Mouse (Mus musculus): Measurements from ENCODE around the gene Tmem230. TPM values are rescaled to one million over a fixed set of nuclear protein-coding genes. Genes with fewer than 3 reads are reported as not detected.
"Not testable (repeated sequence)": the region's sequence is repeated elsewhere in the genome, so short reads cannot be mapped to it uniquely, and the experiment has no call there.

Tmem230 gene
- polyA plus RNA-seq, 1 experiment, result 1.9 TPM

GRCm38 (mm10) chr2:132262175-132262574 is 14.6 kb upstream of the Tmem230 start:
- H3K27me3 ChIP-seq (ENCODE audit: control insufficient read depth), result no peaks in the 10 kb centered on the region
- H3K9me3 ChIP-seq (ENCODE audit: control insufficient read depth, low read length), result no peaks in the 10 kb centered on the region
- peak overlapping the region; percentile 97 for H3K4me3 ChIP-seq (replicated peaks)
- TF ChIP-seq GATA1 (IDR thresholded peaks at IDR 0.05; ENCODE audit: low read length) (no peak), TAL1 (IDR thresholded peaks at IDR 0.05; ENCODE audit: low read length) (no peak)
- H3K36me3 ChIP-seq (ENCODE audit: control insufficient read depth), result peaks cover 15% of the 10 kb centered on the region
- peaks cover 43% of the 10 kb centered on the region for H3K4me1 ChIP-seq (ENCODE audit: control insufficient read depth)

GRCm38 (mm10) chr2:132260601-132261000 is 13.0 kb upstream of the Tmem230 start:
- no peak overlapping the region for H3K4me3 ChIP-seq (replicated peaks)
- H3K4me1 ChIP-seq (ENCODE audit: control insufficient read depth), result peaks cover 46% of the 10 kb centered on the region
- H3K9me3 ChIP-seq (ENCODE audit: control insufficient read depth, low read length), result no peaks in the 10 kb centered on the region
- TF ChIP-seq TAL1 (IDR thresholded peaks at IDR 0.05; ENCODE audit: low read length), result no peak
- H3K27me3 ChIP-seq (ENCODE audit: control insufficient read depth), result no peaks in the 10 kb centered on the region
- H3K36me3 ChIP-seq (ENCODE audit: control insufficient read depth), result peaks cover 23% of the 10 kb centered on the region

- H3K4me1 ChIP-seq (ENCODE audit: control insufficient read depth), result peaks cover 34% of the 10 kb centered on the region
- no peak overlapping the region for H3K4me3 ChIP-seq (replicated peaks)
- TF ChIP-seq GATA1 (IDR thresholded peaks at IDR 0.05; ENCODE audit: low read length) (no peak), TAL1 (IDR thresholded peaks at IDR 0.05; ENCODE audit: low read length) (no peak)
- no peaks in the 10 kb centered on the region for H3K9me3 ChIP-seq (ENCODE audit: control insufficient read depth, low read length)
- H3K27me3 ChIP-seq (ENCODE audit: control insufficient read depth), result no peaks in the 10 kb centered on the region
- H3K36me3 ChIP-seq (ENCODE audit: control insufficient read depth), result peaks cover 29% of the 10 kb centered on the region
Observed at GRCm38 (mm10) chr2:132257350-132258068, 9.9 kb upstream of the Tmem230 start.

GRCm38 (mm10) chr2:132253603-132254002 is 6.0 kb upstream of the Tmem230 start:
- TF ChIP-seq TAL1 (IDR thresholded peaks at IDR 0.05; ENCODE audit: low read length) (no peak), GATA1 (IDR thresholded peaks at IDR 0.05; ENCODE audit: low read length) (no peak)
- Histone ChIP-seq H3K4me1 (ENCODE audit: control insufficient read depth) (peaks cover 40% of the 10 kb centered on the region), H3K36me3 (ENCODE audit: control insufficient read depth) (peaks cover 54% of the 10 kb centered on the region), H3K9me3 (ENCODE audit: control insufficient read depth, low read length) (no peaks in the 10 kb centered on the region), H3K4me3 (replicated peaks) (peak overlapping the region; percentile 68), H3K27me3 (ENCODE audit: control insufficient read depth) (no peaks in the 10 kb centered on the region)

GRCm38 (mm10) chr2:132252542-132253528 is 5.2 kb upstream of the Tmem230 start, which contains the start of gene Pcna:
TSS of gene Pcna (minus strand) at chr2:132253314.
- no peaks in the 10 kb centered on the region for H3K27me3 ChIP-seq (ENCODE audit: control insufficient read depth)
- no peaks in the 10 kb centered on the region for H3K9me3 ChIP-seq (ENCODE audit: control insufficient read depth, low read length)
- peaks cover 48% of the 10 kb centered on the region for H3K4me1 ChIP-seq (ENCODE audit: control insufficient read depth)
- no peak for TF ChIP-seq GATA1 (IDR thresholded peaks at IDR 0.05; ENCODE audit: low read length)
- no peak for TF ChIP-seq TAL1 (IDR thresholded peaks at IDR 0.05; ENCODE audit: low read length)
- peak within 1 kb of the TSS; percentile 93 for H3K4me3 ChIP-seq (replicated peaks)
- H3K36me3 ChIP-seq (ENCODE audit: control insufficient read depth), result peaks cover 62% of the 10 kb centered on the region

- TF ChIP-seq TAL1 (IDR thresholded peaks at IDR 0.05; ENCODE audit: low read length), result no peak
- no peak for TF ChIP-seq GATA1 (IDR thresholded peaks at IDR 0.05; ENCODE audit: low read length)
- H3K27me3 ChIP-seq (ENCODE audit: control insufficient read depth), result no peaks in the 10 kb centered on the region
- H3K36me3 ChIP-seq (ENCODE audit: control insufficient read depth), result peaks cover 66% of the 10 kb centered on the region
- no peaks in the 10 kb centered on the region for H3K9me3 ChIP-seq (ENCODE audit: control insufficient read depth, low read length)
- H3K4me1 ChIP-seq (ENCODE audit: control insufficient read depth), result peaks cover 54% of the 10 kb centered on the region
- H3K4me3 ChIP-seq (replicated peaks), result peak overlapping the region; percentile 93
Observed at GRCm38 (mm10) chr2:132251911-132252310, 4.3 kb upstream of the Tmem230 start.

GRCm38 (mm10) chr2:132243370-132243769 is 4.2 kb downstream of the Tmem230 start:
- TF ChIP-seq GATA1 (IDR thresholded peaks at IDR 0.05; ENCODE audit: low read length), result no peak
- no peak for TF ChIP-seq TAL1 (IDR thresholded peaks at IDR 0.05; ENCODE audit: low read length)
- Histone ChIP-seq H3K9me3 (ENCODE audit: control insufficient read depth, low read length) (no peaks in the 10 kb centered on the region), H3K4me3 (replicated peaks) (no peak overlapping the region), H3K36me3 (ENCODE audit: control insufficient read depth) (peaks cover 79% of the 10 kb centered on the region), H3K4me1 (ENCODE audit: control insufficient read depth) (peaks cover 29% of the 10 kb centered on the region), H3K27me3 (ENCODE audit: control insufficient read depth) (no peaks in the 10 kb centered on the region)

GRCm38 (mm10) chr2:132240457-132240856 is 7.2 kb downstream of the Tmem230 start:
- not testable (repeated sequence) for H3K9me3 ChIP-seq (ENCODE audit: control insufficient read depth, low read length); H3K4me3 ChIP-seq (replicated peaks)
- H3K36me3 ChIP-seq (ENCODE audit: control insufficient read depth), result peaks cover 56% of the 10 kb centered on the region

GRCm38 (mm10) chr2:132239434-132239833 is 8.2 kb downstream of the Tmem230 start:
- peaks cover 46% of the 10 kb centered on the region for H3K36me3 ChIP-seq (ENCODE audit: control insufficient read depth)

More at GRCm38 (mm10) chr2:132240457-132240856, 7.2 kb downstream of the Tmem230 start:
- H3K27me3 ChIP-seq (ENCODE audit: control insufficient read depth); H3K4me1 ChIP-seq (ENCODE audit: control insufficient read depth): not testable (repeated sequence)

More at GRCm38 (mm10) chr2:132239434-132239833, 8.2 kb downstream of the Tmem230 start:
- H3K9me3 ChIP-seq (ENCODE audit: control insufficient read depth, low read length); H3K27me3 ChIP-seq (ENCODE audit: control insufficient read depth); H3K4me3 ChIP-seq (replicated peaks); H3K4me1 ChIP-seq (ENCODE audit: control insufficient read depth): not testable (repeated sequence)
